Mouse (Mus musculus) cerebellum, adult 9-10 months (tissue): ENCODE data around the gene Tmem38a.

Experiments
- DNase-seq: peaks from one replicate; pipeline ENCODE4 v3.0.0; 2022

Gene Tmem38a

DNA sequence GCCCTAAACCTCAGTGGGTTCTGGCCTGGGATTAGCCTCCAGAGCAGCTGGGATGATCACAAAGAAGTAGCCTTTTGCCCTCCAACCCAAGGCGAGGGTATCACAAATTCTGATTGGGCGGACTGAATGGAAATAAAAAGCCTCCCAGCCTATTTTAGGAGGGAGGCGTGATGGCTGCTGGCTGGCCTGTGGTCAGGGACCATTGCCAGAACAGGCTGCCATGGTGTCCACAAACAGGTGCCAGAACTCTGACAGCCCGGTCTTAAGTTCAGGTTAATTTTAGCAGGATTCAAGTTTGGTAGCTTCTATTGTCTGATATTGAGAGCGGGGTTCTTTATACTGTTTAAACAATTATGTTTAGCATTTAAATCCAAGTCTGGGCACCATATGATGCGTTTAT, 16.0 kb downstream of the Tmem38a start:
- peak; percentile 46 for DNase-seq

- no peak for DNase-seq
These were observed 17.0 kb downstream of the Tmem38a start for GRCm38 (mm10) chr8:72588865-72589264.

- DNase-seq = no peak
These were observed 17.4 kb downstream of the Tmem38a start for GRCm38 (mm10) chr8:72589286-72589685.

DNA sequence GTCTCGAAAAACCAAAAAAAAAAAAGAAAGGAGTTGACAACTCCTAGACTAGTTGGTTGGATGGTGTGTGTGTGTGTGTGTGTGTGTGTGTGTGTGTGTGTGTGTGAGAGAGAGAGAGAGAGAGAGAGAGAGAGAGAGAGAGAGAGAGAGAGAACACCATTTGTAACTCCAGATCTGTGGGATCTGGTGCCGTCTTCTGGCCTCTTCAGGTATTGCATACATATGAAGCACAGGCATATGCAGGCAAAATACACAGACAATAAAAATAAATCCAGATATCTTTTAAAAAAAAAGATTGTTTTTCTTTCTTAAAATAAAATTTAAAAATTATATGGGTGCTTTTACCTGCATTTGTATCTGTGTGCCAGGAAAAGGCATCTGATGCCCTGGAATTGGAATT, 18.3 kb downstream of the Tmem38a start:
- DNase-seq = no peak
